Mouse (Mus musculus): Measurements from ENCODE around the gene Tmem52.

Tmem52 gene

DNA sequence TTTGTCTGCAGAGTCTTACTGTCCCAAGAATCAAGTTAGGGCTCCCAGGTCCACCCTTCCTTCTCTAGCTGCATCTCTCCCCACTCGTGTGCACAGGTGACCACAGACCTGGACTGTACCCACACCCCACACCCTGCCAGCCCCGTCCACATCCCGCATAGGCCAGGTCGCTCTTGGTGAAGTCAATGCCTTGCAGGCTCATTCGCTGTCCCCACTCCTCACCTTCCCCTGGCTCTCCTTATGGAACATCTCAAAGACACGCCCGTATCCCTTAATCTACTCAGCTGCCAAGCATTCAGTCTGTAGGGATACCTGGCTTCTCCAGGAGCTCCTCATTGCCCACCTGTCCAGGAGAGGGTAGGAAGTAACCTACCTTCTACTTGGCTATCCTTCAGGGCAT, 2.5 kb downstream of the Tmem52 start:
- DNase-seq (ENCODE audit: low read depth, low spot score): no peak

DNA sequence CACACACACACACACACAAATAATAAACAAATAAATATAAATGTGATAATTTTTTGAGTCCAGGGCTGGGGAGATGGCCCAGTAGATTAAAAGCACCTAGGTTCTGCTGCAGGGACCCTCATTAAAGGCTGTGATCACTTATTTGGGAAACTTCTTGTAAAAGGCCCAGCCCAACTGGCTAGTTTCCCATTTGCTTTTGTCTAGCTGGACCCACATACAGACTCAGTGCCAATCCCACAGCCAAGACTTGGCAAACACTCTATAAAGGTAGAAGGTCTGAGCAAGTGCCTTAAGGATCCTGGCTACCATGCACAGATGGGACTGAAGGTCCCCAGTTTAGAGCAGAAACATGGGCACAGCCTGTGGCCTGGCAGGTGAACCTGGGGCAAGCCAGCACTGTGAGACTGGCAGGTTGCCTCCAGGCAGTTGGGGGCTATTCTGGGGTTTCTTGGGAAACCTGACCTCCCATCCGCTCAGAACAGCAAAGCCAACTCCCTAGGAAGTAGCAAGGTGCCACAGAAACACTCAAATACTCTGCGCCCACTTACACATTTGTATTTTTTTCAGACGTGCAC, 3.9 kb downstream of the Tmem52 start:
- DNase-seq (ENCODE audit: low read depth, low spot score): no peak

DNA sequence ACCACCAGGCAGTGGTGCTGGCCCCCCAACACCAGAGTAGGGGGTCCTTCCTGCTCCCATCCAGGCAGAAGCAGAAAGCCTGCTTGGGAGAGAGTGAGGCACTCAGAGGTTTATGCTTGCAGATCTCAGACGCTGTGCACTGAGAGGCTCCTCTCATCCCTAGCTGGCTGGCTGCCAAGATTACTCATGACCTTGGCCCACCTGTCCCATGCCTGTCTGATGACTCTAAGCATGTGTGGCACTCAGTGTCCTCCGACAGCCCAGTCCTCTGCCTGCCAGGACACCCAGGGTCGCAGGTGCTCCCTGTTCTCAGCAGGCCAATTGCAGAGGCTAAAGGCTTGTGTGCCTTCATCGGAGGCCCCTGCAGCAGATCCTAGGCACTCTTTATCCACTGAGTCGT, 4.4 kb downstream of the Tmem52 start:
- peak; percentile 49 for DNase-seq (ENCODE audit: low read depth, low spot score)

DNA sequence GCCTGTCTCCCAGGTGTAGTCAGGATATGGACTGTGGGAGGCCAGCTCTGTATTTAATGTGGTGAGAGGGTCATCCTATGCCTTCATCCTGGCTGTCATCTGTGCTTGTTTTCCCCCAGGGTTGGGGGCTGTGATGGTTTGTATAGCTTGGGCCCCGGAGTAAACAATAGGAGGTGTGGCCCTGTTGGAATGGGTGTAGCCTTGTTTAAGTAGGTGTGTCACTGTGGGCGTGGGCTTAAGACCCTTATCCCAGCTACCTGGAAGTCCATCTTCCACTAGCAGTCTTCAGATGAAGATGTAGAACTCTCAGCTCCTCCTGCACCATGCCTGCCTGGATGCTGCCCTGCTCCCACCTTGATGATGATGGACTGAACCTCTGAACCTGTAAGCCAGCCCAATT, 4.9 kb downstream of the Tmem52 start:
- DNase-seq (ENCODE audit: low read depth, low spot score): peak; percentile 81

DNA sequence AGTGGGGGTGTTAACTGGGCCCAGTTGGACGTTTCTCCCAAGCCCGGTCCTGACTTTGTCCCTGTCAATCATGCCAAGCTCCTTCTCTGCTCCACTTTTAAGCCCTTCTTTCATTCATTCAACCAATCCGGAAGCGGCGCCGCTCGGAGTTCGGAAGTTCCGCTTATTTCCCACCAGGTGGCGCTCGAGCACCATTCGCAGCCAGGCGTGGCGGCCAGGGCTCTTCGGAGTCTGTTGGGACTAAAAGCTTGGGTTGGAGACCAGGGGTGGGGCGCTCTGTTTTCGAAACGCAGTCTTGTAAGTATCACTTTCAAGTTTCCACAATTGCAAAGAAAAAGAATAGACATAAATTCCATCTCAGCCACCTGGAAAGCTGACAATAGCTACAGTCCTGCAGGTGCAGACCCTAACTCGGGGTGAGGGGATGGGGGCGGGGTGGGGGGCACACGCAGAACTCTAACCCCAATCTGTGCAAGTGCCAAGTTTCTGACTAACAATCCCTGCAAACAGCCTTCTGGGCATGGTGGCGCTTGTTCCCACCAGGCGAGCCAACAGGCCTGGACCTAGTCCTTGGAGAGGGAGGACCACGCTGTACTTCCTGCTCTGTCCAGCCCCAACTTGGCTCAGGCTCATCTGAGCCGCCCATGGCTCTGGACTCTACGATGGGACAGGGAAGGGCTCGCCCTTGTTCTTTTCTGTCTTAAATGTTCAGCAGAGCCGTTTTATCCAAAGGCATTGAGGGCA, 12.6 kb downstream of the Tmem52 start:
- DNase-seq (ENCODE audit: low read depth, low spot score): peak; percentile 86

DNA sequence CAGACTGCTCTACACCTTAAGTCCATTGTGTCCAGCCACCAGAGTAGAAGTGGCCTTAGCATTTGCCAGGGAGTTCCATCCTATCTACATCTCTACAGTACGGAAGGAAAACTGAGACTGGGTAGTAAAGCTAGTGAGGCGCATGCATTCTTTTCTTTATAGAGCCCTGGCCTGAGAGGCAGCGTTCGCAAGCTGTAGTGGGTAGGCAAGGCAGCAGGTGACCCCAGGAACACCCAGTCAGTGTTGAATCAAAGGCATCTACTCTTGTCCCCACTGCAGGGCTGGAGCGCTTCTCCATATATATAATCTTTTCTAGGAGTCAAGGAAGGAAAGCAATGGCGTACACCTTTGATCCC, 13.2 kb downstream of the Tmem52 start:
- DNase-seq (ENCODE audit: low read depth, low spot score): no peak

DNA sequence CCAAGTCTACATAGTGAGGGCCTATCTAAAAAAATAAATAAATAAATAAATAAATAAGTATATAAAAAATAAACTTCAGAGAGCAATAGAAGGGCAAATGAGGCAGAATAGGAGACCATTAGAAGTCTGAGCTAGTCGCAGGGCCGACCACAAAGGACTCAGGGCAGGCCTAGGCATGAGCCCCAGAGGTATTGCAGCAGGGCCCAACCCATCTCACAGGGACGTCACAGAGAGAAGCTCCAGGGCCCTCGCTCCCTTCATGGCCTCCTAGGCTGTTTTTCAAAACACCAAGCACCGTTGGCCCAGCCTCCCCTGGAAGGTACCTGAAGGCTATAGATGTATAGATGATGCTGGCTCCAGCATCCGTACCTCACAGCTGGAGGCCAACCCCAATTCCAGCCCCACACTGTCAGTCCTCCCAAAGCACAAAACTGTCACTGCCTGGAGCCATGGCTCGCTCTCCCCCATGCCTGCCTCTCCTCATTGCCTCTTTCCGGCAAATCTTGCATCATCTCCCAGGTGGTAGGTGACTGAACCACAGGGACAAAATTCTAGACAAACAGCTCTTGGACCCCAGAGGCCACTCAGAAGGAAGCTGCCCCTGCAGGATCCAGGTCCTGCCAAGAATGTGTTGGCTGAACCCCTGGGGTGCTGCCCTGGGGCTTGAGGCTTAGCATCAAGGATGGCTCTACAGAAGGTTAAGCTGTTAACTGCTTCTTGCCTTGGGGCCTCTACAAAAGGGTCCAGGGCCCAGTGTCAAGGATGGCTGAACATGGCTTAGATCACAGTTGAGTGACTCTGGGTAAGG, 14.0 kb downstream of the Tmem52 start:
- DNase-seq (ENCODE audit: low read depth, low spot score): no peak

DNA sequence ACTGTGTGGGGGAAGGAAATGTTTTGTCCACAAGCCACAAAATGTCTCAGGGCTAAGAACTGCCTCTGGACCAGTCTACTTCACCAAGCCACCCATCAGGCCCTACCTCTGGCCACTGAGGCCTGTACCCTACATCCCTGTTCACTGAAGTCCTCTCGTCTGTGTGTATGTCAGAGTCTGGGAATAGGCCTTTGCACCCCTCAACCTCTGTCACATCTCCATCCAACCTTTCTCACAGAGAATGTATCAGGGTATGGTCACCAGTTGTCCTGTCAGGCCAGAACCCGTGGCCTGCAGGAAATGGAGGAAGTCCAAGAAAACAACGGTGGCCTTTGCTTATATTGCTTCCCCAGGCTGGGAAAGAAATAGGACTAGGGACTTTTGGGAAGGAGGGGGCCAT, 16.6 kb downstream of the Tmem52 start:
- DNase-seq (ENCODE audit: low read depth, low spot score): no peak

DNA sequence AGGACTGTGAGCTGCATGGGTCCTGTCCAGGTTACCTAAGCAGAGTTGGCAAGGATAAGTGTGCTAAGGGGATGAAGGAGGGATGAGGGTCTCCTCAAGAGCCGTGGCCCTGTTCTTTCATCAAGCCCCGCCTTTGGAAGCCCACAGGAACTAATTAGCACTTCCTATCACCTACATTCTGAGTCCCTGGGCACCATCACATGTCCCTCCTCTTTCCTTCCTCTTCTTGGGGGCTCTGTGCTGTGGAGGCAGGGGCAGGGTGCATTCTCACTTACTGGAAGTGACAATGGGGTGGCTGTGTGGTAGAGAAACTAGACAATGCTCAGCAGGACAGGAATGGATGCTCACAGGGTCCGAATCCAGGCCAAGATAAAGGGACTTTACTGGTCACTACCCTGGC, 18.8 kb downstream of the Tmem52 start:
- DNase-seq (ENCODE audit: low read depth, low spot score): no peak

DNA sequence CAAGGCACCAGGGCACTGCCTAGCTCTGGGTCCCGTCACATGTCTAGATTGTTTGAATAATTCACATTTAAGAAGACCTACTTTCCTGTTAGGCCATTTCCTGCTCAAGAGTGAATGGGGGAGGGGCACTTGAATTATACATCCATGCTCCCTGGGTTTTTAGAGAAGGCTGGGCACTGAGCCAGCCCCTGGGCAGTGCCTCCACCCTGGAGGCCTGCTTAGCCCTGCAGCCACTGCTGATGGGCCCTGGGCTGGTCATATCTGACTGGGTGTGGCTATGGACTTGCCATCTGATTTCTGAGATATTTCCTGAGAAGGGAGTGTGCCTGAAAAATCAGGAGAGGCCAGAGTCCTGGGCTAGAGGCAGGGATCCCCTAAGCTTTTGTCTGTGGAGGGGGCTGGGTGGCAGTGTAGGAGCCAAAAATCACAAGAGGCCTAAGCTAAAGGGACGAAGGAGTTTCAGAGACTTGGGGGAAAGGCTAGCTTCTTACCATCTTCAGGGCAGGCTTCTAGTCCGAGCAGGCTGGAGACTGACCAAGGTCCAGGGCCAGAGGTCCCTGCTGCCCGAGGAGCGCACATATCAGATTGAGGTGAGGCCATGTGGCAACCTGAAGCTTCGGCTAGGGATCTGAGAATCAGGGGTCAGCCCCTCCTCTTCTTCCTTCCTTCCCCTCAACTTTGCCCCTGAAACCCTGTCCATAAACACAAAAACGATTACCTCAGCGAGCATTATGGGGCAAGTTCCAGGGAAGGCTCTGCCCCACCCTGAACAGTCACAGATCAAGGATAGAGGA, 19.5 kb downstream of the Tmem52 start:
- no peak for DNase-seq (ENCODE audit: low read depth, low spot score)

DNA sequence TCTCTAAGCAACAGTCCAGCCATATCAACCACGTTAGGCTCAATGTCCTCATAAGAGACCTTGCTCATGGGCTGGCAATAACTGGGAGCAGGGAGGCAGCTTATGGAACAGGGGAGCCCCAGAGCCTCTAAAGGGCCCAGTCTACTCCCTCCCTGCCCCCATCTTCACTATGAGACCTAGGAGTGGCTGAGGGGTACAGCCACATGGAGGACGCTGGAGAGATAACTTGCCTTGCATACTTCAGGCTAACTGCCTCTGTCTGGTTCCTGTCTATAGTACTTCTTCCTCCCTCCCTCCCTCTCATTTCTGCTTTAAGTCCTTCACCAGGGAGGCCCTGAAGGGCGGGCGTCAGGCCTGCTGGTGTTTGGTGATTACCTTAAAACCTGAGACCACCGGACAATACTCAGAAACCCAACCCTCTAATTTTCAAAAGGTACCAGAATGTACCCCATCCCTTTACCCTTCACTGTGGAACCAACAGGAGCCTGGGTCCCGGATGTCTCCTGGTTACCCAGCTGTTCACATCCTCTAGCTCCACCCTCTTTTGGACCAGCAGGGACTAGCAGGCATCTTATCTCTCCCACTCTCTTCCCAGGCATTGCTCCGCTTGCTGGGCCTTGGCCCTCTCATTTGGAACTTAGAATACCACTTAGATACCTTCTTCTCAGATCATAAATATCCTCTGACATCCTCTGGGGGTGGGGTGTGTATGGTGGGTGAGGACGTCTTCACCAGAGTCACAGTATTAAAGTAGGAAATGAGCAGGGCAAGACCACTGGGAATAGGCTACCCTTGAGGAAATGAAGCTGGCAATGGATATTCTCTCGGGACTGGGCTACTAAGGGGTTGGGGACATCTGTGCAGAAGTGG, 20.4 kb downstream of the Tmem52 start:
- no peak for DNase-seq (ENCODE audit: low read depth, low spot score)

DNA sequence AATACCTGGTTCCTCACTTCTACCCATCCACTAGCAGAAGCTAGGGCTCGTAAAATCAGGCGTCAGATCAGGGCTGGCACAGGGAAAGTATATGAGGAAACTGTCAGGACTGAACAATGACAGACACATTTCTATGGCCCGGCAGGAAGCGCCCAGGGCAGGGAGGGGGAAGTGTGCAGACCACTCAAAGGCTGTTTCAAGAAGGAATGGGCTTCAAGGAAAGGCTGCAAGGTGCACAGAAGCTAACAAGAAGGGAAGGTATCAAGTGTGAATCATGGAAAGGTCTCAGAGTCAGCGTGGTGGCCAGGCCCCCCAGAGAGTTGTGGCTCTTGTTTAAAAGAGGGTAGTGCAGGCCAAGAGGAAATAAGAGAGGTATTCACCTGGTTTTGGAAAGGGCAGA, 21.5 kb downstream of the Tmem52 start:
- DNase-seq (ENCODE audit: low read depth, low spot score): no peak

DNA sequence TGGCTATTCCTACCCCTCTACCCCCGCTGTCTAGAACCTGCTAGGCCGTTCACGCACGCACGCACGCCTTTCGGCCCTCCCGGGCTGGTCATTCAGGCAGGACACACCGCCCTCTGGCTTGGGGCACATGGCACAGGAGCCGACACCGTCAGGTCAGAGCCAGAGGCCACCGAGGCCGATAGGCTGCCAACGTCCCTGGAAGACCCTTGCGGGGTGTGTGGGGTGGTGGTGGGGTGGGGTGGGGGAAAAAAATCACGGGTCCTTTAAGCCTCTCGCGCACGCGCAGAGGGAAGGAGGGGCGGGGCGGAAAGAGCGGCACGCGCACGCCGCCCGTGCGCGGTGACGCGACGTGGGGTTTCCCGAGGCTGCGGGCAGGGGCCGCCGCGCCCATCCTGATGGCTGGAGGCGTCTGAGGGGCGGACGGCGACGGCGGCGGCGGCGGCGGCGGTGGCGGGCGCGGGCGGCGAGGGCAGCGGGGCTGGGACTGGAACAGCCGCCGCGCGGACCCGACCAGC, 22.1 kb downstream of the Tmem52 start, which contains the start of gene Gnb1:
Gene Gnb1 (plus strand): TSS at position 372 of the 515 bp plus-strand sequence.
- peak; percentile 88 for DNase-seq (ENCODE audit: low read depth, low spot score)

DNA sequence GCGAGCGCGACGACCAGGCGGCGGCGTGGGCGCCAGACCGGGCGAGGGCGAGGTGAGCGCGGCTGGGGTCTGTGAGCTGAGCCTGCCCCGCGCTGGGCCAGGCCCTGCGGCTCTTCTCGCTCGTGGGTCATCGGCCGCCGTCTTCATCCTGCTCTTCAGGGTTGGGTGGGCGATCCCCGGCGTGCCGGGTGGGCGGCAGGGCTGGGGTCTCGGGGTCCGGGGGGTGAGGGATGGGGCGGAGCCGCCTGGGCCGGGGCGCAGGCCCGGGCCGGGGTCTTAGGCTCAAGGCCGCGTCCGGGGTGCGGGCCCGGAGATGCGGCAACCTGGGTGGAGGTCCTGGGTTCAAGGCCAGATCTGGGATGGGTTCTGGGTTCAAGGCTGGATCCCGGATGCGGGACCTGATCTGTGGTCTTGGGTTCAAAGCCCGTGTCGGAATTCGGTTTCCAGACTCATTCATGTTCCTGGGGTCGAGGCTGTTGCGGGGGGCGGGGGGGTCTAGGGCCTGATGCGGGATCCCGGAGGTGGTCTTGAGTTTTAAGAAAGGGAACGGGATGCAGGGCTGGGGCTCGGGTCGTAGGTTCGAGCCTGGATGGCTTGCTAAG, 22.7 kb downstream of the Tmem52 start:
- DNase-seq (ENCODE audit: low read depth, low spot score): peak; percentile 37

DNA sequence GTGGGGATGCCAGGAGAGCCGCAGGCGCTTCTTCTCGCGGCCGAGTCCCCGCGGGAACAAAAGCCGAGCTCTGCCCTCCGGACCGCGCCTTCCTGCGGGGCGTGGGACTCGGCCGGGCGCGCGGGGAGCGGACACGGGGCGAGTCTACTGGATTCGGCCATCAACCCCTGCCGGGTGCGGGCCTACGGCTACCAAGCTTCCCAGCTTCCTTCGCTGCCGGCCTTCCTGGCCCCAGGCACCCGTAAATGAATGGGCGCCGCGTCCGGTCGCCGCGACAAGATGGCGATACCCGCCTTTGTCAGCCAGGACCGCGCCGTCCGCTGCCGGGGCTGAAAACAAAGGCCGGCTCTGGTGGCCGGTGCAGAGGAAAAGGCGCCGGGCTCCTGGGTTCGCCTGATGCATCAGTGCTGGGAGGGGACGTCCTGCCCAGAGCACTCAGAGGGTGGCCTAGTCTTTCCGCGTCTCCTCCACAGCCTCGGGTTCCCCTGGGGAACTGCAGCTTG, 23.3 kb downstream of the Tmem52 start:
- peak; percentile 51 for DNase-seq (ENCODE audit: low read depth, low spot score)

DNA sequence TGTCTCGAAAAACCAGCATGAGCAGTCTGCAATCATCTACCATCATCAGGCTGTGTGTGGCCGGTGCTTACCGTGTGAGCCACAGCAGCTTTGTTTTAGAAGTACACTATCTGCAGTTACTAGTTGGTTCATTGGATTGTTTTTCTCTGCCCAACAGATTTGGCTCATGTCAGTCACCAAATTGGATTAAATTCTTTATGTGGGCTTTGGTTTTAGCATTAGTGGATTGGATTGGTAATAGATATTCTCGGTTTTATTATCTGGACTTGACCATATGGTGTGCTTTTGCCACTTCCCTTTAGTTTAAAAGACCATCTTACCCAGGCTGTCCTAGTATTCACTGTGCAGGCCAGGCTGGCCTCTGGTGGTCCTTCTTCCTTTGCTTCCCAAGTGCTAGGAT, 26.0 kb downstream of the Tmem52 start:
- DNase-seq (ENCODE audit: low read depth, low spot score): no peak

DNA sequence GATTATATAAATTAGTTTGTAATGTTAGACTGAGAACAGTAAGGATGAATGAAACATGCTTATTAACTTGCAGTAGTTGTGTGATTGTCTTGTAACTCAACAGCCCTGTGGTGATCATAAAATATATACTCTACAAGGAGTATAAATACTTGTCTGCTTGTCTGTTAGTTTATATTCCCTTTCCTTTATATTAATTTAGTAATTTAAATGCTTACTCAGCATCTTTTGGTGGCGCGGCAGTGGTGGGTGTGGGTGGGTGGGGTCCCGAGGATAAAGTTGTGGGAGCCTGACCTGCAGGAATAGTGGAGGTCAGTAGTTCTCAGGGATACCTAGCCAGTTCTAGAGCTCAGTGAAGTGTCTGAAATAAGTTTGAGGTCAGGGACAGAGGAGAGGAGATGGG, 29.0 kb downstream of the Tmem52 start:
- no peak for DNase-seq (ENCODE audit: low read depth, low spot score)

DNA sequence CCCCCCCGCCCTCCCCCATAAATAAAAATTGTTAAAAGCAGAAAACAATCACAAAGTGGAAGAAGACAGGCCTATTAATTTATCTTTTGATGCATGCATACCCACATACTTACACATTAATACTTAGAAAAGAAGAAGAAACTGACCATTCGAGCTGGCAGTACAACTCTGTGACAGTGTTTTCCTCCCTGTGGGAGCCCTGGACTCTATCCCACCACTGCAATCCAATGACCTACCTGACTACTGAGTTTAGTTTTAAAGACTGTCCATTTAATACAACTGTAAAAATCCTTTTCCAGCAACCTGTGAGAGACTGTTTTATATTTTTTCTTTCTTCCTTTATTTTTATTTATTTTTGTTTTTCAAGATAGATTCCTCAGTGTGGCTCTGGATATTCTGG, 32.2 kb downstream of the Tmem52 start:
- no peak for DNase-seq (ENCODE audit: low read depth, low spot score)

DNA sequence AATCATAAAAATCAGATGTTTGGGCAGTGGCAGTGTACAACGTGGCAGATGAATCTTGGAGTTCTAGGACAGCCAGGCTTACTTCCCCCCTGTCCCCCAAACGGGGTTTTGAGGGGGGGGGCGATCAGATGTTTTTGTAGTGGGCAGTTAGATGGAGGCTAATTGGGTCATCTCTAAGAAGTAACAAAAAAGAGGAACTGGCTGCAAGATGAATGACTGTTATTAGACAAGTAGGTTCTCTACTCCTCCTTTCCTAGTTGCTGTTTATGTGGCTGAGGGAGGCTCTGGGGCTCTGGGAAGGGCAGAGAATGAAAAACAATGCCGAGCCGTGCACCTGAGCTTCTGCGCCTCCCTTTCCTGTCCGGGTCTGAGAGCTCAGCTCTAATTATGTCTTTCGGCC, 36.2 kb downstream of the Tmem52 start:
- no peak for DNase-seq (ENCODE audit: low read depth, low spot score)

DNA sequence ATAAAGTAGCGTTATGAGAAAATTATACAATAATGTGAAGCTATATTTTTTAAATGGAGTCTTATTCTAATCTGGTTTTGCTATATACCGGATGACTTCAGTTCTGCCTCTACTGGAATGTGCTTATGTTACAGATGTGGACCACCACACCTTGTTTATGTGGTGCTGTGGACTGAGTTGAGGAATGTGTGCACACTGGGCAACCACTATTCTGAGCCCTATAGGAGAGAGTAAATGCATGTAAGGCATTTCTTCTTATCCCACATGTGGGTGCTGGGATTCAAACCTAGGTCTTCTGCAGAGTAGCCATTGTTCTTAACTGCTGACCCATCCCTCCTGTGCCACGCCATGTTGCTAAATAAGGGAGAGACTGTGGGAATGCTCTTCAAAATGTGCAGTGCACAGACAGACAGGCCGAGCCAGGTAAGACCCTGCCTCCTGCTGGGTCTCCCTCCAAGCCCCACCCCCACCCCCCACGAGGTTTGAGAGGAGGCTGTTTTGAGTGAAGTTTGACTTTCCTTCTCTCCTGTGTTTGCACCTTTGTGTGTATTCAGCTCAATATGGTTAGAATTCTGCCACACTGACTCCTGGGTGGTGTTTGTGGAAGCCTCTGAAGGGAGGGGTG, 36.9 kb downstream of the Tmem52 start:
- no peak for DNase-seq (ENCODE audit: low read depth, low spot score)

All from ES-CJ7 (cell line).